Mouse (Mus musculus): ENCODE data around the gene Glp1r.

GRCm38 (mm10) chr17:30950780-30951179 lies 49.2 kb downstream of the Glp1r start:
- TF ChIP-seq GATA1 (IDR thresholded peaks at IDR 0.05; ENCODE audit: borderline replicate concordance, low read length) (no peak), FLI1 (IDR thresholded peaks at IDR 0.05; ENCODE audit: low read length) (no peak)

All from megakaryocyte, embryonic 14.5 days (primary cell).